Mouse (Mus musculus): Measurements from ENCODE around the gene Ankrd6. TPM values are rescaled to one million over a fixed set of nuclear protein-coding genes. Genes with fewer than 3 reads are reported as not detected.

The Ankrd6 gene
- total RNA-seq, 2 experiments from 2014 or later: 0.33 to 0.42 TPM

DNA sequence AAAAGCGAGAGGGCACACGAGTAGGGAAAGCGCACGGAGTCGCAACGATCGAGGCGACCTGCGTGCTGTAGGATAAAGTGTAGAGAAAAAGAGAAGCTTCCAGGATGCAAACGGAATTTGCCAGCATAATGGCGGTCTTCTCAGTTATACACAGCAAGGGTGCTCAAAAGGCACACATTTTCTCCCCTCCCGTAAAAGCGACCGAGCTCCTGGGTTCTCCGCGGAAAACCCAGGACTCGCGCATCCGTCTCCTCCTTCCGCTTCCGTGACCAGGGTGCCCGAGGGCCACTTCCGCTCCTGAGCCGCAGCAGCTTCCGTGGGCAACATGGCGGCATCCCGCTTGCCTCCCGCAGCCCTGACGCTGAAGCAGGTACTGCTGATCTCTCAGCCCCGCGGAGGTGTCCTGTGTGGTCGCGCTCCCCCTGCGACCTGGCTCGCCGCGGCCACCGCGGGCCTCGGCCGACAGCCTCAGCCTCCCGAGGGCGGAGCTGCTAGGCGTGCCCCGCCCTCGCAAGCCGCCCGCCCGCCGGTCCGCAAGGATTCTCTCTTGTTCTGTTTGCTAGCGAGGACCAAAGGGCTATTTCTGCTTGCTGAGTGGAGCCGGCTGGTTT lies 150.6 kb downstream of the Ankrd6 start, which contains the start of gene Lyrm2:
Gene Lyrm2, plus strand, starts transcription at position 288 of the 611 bp plus-strand sequence.
- ATAC-seq (ENCODE audit: poor library complexity, severe bottlenecking): peak; percentile 99

GRCm38 (mm10) chr4:32798976-32799375 lies 151.7 kb downstream of the Ankrd6 start:
- no peak for ATAC-seq (ENCODE audit: poor library complexity, severe bottlenecking)

DNA sequence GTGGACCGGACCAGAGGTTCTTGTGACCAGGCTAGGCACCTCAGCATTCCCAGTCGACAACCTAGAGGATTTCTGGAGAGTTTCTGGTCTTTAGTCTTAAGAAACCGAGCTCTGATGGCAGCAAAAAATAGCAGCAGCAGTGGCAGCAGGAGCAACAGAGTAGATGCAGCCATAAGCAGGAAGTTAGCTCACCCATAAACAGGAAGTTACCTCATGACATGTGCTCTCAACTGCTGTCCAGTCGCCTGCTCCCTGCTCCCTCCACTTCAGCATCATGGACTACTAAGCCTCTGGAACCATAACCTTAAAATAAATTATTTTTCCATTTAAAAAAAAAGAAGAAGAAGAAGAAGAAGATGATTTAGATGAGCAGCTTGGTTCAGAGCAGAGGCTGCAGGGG lies 161.6 kb downstream of the Ankrd6 start:
- ATAC-seq (ENCODE audit: poor library complexity, severe bottlenecking): peak; percentile 78

GRCm38 (mm10) chr4:32787110-32787509 lies 163.5 kb downstream of the Ankrd6 start:
- no peak for ATAC-seq (ENCODE audit: poor library complexity, severe bottlenecking)

DNA sequence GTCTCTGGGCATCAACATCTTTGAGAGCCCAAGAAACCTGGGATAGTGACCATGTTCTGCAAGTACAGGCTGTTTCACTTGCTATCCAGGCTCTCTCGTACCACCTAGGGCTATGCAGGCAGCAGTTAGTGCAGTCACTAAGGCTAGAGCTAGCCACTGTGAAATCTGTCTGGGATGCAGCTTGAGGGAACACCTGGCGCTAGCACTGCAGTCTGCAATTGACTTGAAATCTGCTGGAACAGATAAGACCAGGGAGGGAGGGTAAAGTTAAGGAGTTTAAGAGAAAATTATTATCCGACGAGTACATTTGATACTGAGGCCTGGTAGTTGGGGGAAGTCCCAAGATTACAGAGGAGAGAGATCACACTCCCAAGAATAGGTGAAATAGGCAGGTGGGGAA lies 170.6 kb downstream of the Ankrd6 start:
- ATAC-seq (ENCODE audit: poor library complexity, severe bottlenecking): no peak

DNA sequence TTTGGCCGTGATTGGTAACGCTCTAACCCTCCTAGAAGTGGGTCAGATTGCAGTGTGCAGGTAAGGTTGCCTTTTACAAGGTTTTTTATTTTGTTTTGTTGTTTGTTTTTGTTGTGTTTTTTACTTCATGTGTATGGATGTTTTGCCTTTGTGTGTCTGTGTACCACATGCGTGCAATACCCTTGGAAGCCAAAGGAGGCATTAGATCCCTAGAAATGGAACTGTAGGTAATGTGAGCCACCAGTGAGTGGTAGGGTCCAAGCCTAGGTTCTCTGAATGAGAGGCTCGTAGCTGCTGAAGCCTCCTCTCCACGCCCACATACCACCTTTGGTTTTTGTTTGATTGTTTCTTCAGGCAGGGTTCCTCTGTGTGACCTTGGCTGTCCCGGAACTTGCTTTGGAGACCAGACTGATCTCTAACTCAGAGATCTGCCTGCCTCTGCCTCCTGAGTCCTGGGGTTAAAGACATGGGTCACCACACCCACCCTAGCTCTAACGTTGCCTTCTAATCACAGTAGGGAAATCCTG lies 180.3 kb downstream of the Ankrd6 start:
- ATAC-seq (ENCODE audit: poor library complexity, severe bottlenecking): no peak

DNA sequence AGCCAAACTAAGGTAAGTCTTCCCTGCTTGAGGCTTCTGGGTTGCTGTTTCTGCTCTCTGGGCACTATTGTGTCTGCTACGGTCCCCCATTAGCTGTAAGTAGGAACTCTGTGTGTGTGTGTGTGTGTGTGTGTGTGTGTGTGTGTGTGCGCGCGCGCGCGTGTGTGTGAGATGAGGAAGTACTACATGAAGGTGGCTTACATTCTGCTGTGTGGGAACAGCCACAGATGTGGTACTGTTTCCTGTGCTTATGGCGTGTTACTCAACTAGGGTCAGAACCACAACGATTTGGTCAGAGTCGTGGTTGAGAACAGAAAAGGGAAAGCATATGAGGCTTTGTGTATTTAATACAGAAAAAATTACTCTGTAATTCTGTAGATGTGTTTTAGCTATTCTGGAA lies 182.6 kb downstream of the Ankrd6 start:
- peak; percentile 99 for ATAC-seq (ENCODE audit: poor library complexity, severe bottlenecking)

- no peak for ATAC-seq (ENCODE audit: poor library complexity, severe bottlenecking)
Measured at GRCm38 (mm10) chr4:32767471-32767870, 183.2 kb downstream of the Ankrd6 start.

- no peak for ATAC-seq (ENCODE audit: poor library complexity, severe bottlenecking)
Measured at GRCm38 (mm10) chr4:32757430-32757829, 193.2 kb downstream of the Ankrd6 start.

Other genes with a start within 250 kb of the Ankrd6 start
- 32.5 and 46.5 TPM in 2 replicates for gene Lyrm2, start 150.6 kb downstream of the Ankrd6 start, total RNA-seq (2015)
- 71.2 and 77.3 TPM in 2 replicates for gene Lyrm2, start 150.6 kb downstream of the Ankrd6 start, total RNA-seq (2017)
- gene Rragd, start 32.2 kb upstream of the Ankrd6 start, total RNA-seq (2015): 0.33 and 3.5 TPM in 2 replicates
- 0.24 and 0.44 TPM in 2 replicates for gene Rragd, start 32.2 kb upstream of the Ankrd6 start, total RNA-seq (2017)
- 57.6 and 61.3 TPM in 2 replicates for gene Ube2j1, start 80.6 kb upstream of the Ankrd6 start, total RNA-seq (2015)
- 59.9 and 65.6 TPM in 2 replicates for gene Ube2j1, start 80.6 kb upstream of the Ankrd6 start, total RNA-seq (2017)
- gene Gabrr2, start 112.2 kb upstream of the Ankrd6 start, total RNA-seq (2015): not detected in 2 replicates
- gene Gabrr2, start 112.2 kb upstream of the Ankrd6 start, total RNA-seq (2017): 0.18 TPM in 1 of 2 replicates, not detected in the other
- gene Gabrr1, start 181.7 kb upstream of the Ankrd6 start, total RNA-seq (2015): not detected in 2 replicates
- not detected in 2 replicates for gene Gabrr1, start 181.7 kb upstream of the Ankrd6 start, total RNA-seq (2017)
- not detected in 2 replicates for gene Pm20d2, start 238.9 kb upstream of the Ankrd6 start, total RNA-seq (2015)
- gene Pm20d2, start 238.9 kb upstream of the Ankrd6 start, total RNA-seq (2017): not detected in 2 replicates

Measured in megakaryocyte, adult 5-6 weeks (primary cell).